ENCODE assay signal across 9 mouse cellular contexts in the genomic region with DNA sequence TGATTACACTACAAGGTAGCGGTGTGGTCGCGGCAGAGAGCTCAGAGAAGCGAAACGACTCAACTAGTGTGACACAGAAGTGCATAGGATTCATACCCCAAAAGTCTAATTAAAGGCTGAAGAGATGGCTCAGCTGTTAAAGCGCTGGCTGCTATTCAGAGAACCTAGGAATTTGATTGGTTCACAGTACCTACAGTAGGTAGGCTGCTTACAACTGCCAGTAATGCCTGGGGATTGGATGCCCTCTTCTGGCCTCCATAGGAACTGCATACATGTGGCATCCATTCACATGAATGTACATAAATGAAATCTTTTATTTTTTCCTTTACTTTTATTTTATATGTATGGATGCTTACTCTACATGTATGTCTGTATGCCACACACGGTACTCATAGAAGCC. TPM values are rescaled to one million over a fixed set of nuclear protein-coding genes. Genes with fewer than 3 reads are reported as not detected.
A peak's percentile ranks its signal among the peaks of the same experiment; 100 is the strongest.
DNase-seq lines count a peak whose midpoint lies in the region.
"Had no signal": no experiment of that assay in that cellular context is flagged by ENCODE, and none has a peak within 500 bp of the region (broad histone marks: within the 10 kb centered on the region; RNA-seq: fewer than 3 reads in every experiment).

No protein-coding gene starts in this region.

- no peaks in the 10 kb centered on the region for H3K27me3 ChIP-seq in splenic B cell, adult 2 months (ENCODE audit: control insufficient read depth, insufficient read depth, low read length, poor library complexity, severe bottlenecking)

- H3K36me3 ChIP-seq in splenic B cell, adult 2 months (ENCODE audit: control insufficient read depth, insufficient read depth, low read length, poor library complexity, severe bottlenecking): no peaks in the 10 kb centered on the region

- peak; percentile 54 for DNase-seq in gastrocnemius, adult 18-20 months (ENCODE audit: low spot score)
- no peak for DNase-seq in gastrocnemius, postnatal 25 days
- peak; percentile 48 to 49 for DNase-seq in urinary bladder, postnatal 36 days (ENCODE audit: low spot score in 2 of 2)
- no peak for DNase-seq in urinary bladder, postnatal 4 days (ENCODE audit: low spot score in 2 of 2)
- peak; percentile 27 to 63 for DNase-seq in cerebellum, postnatal 25 days
- peak; percentile 86 for DNase-seq in kidney, adult 9 months
- peak; percentile 67 for DNase-seq in lung, postnatal 10 days
- peak; percentile 69 for DNase-seq in splenic B cell, adult 2 months (ENCODE audit: low read depth, low spot score)

RNA-seq across cellular contexts. Expression of a gene that starts 3.7 kb away (rescaled TPM):
- total RNA-seq in gastrocnemius, adult 18-20 months (2021): not detected
- not detected for total RNA-seq in gastrocnemius, postnatal 25 days (2021)
- total RNA-seq: layer of hippocampus, postnatal 25 days had no signal

RNA-seq across cellular contexts. Expression of a gene that starts 33.1 kb away (rescaled TPM):
- total RNA-seq in gastrocnemius, adult 18-20 months (2021): under 1 TPM; 0.17 to 0.32 TPM
- total RNA-seq in gastrocnemius, postnatal 25 days (2021): under 1 TPM in 1 of 2 experiments, not detected in 1; 0.29 TPM

RNA-seq across cellular contexts. Expression of a gene that starts 42.2 kb away (rescaled TPM):
- total RNA-seq in gastrocnemius, adult 18-20 months (2021): 100 to 1,000 TPM; 191 to 200 TPM
- 100 to 1,000 TPM; 167 to 174 TPM for total RNA-seq in gastrocnemius, postnatal 25 days (2021)

RNA-seq across cellular contexts. Expression of a gene that starts 45.8 kb away (rescaled TPM):
- total RNA-seq in gastrocnemius, adult 18-20 months (2021): 10 to 100 TPM; 18.6 to 21.6 TPM
- 100 to 1,000 TPM in 1 of 2 experiments, 10 to 100 TPM in 1; 95.8 to 152 TPM for total RNA-seq in gastrocnemius, postnatal 25 days (2021)

Comparison
In these comparisons a context has a peak if more than half of its experiments do, and no peak if none do; other contexts are left out.
1. DNase-seq: peak in gastrocnemius, adult 18-20 months (single experiment), urinary bladder, postnatal 36 days (2 of 2), cerebellum, postnatal 25 days (2 of 2), kidney, adult 9 months (single experiment), lung, postnatal 10 days (single experiment) and splenic B cell, adult 2 months (single experiment); none in gastrocnemius, postnatal 25 days (single experiment) and urinary bladder, postnatal 4 days (0 of 2).